Mouse (Mus musculus): ENCODE data around the gene Olfr381.
"Not testable (repeated sequence)": the region's sequence is repeated elsewhere in the genome, so short reads cannot be mapped to it uniquely, and the experiment has no call there.

The Olfr381 gene

GRCm38 (mm10) chr11:73491503-73491902 lies at the start of gene Olfr381:
Gene Olfr381 (minus strand): TSS chr11:73491603.
- DNase-seq (ENCODE audit: low spot score), result no peak

- not testable (repeated sequence) for DNase-seq (ENCODE audit: low spot score)
These were observed 37.6 kb upstream of the Olfr381 start for GRCm38 (mm10) chr11:73528971-73529370.

GRCm38 (mm10) chr11:73517097-73517496 lies 25.7 kb upstream of the Olfr381 start, which contains the start of gene Olfr382:
Gene Olfr382 (minus strand): TSS chr11:73517197.
- DNase-seq (ENCODE audit: low spot score), result no peak

GRCm38 (mm10) chr11:73457408-73457807 lies 34.0 kb downstream of the Olfr381 start, which contains the start of gene Olfr380:
Gene Olfr380 (minus strand): TSS chr11:73457508.
- DNase-seq (ENCODE audit: low spot score), result no peak

Data from spleen, adult 12 weeks (tissue).